Mouse (Mus musculus) left cerebral cortex, postnatal 14 days (tissue): ENCODE data around the gene Gm12184. TPM values are rescaled to one million over a fixed set of nuclear protein-coding genes. Genes with fewer than 3 reads are reported as not detected.
A peak's percentile ranks its signal among the peaks of the same experiment; 100 is the strongest.
"Not testable (repeated sequence)": the region's sequence is repeated elsewhere in the genome, so short reads cannot be mapped to it uniquely, and the experiment has no call there.

Experiments
- DNase-seq, 2 experiments: peaks; one replicate each; pipeline ENCODE4 v3.0.0; 2021 to 2022; ENCODE audit warnings: low spot score in 2 of 2, mixed read lengths in 1 of 2
- intact Hi-C: fragments of 180-260 bp; cut with DNase I; formaldehyde crosslinking; loops from one replicate; pipeline ENCODE4 v1.15.1; 2025
- long read RNA-seq, 2 experiments: library from polyadenylated mRNA; stranded (forward); transcript quantifications; one replicate each; pipeline ENCODE4 v2.0.0; 2021
- total RNA-seq, 2 experiments: library from RNA; stranded (reverse); gene quantifications; 2 replicates each; pipeline ENCODE4 v1.2.3; 2021

Gene Gm12184
- 1 to 10 TPM; 1.2 to 1.6 TPM for total RNA-seq
- long read RNA-seq, experiment 1, partial matches to known transcripts, result 0 of 1 reads
- long read RNA-seq, experiment 1, other reads (novel, unspliced or antisense), result 0 of 1 reads
- long read RNA-seq, experiment 2, partial matches to known transcripts, result 0 of 1 reads
- long read RNA-seq, experiment 2, other reads (novel, unspliced or antisense), result 0 of 1 reads

- intact Hi-C loops, DNase-seq: not testable (repeated sequence)
Observed at GRCm38 (mm10) chr11:48825979-48826751, at the start of gene Gm12184, which contains the start of gene Trim7. Gm12184 (minus strand) TSS chr11:48826655. Trim7 (plus strand) TSS chr11:48826140.

GRCm38 (mm10) chr11:48875343-48875837, 48.9 kb upstream of the Gm12184 start:
- DNase-seq, intact Hi-C loops: not testable (repeated sequence)

GRCm38 (mm10) chr11:48874465-48874864, 48.0 kb upstream of the Gm12184 start:
- intact Hi-C loops, result loop anchor here (1.0 kb wide), 1 partner anchor 229 kb away; no protein-coding TSS in a partner anchor
- DNase-seq, result peak; percentile 71 to 75

GRCm38 (mm10) chr11:48873591-48874290, 47.3 kb upstream of the Gm12184 start:
- intact Hi-C loops, result loop anchor here (1.0 kb wide), 1 partner anchor 230 kb away; no protein-coding TSS in a partner anchor
- DNase-seq, result no peak

- no peak for DNase-seq
Observed at GRCm38 (mm10) chr11:48872695-48873300, 46.3 kb upstream of the Gm12184 start.

GRCm38 (mm10) chr11:48871817-48872541, 45.5 kb upstream of the Gm12184 start:
- intact Hi-C loops, result no loop called here
- DNase-seq, result peak in 1 of 2 experiments; percentile 42

More at GRCm38 (mm10) chr11:48872695-48873300, 46.3 kb upstream of the Gm12184 start:
- intact Hi-C loops, result no loop called here

GRCm38 (mm10) chr11:48871201-48871772, 44.8 kb upstream of the Gm12184 start, which contains the start of gene Irgm1:
Irgm1 (minus strand) TSS chr11:48871683.
- peak in 1 of 2 experiments; percentile 28 for DNase-seq
- intact Hi-C loops, result no loop called here

GRCm38 (mm10) chr11:48870781-48871180, 44.3 kb upstream of the Gm12184 start:
- no peak for DNase-seq
- intact Hi-C loops, result no loop called here

- intact Hi-C loops, result no loop called here
Observed at GRCm38 (mm10) chr11:48869380-48870110, 43.1 kb upstream of the Gm12184 start.

GRCm38 (mm10) chr11:48866481-48866880, 40.0 kb upstream of the Gm12184 start:
- DNase-seq, result no peak
- intact Hi-C loops, result no loop called here

More at GRCm38 (mm10) chr11:48869380-48870110, 43.1 kb upstream of the Gm12184 start:
- DNase-seq, result no peak

GRCm38 (mm10) chr11:48863808-48864207, 37.4 kb upstream of the Gm12184 start:
- intact Hi-C loops, result loop anchor here (5.0 kb wide), 1 partner anchor 408 kb away; no protein-coding TSS in a partner anchor
- DNase-seq, result no peak

- DNase-seq, result no peak
- intact Hi-C loops, result loop anchor here (5.0 kb wide), 1 partner anchor 409 kb away; no protein-coding TSS in a partner anchor
Observed at GRCm38 (mm10) chr11:48862784-48863319, 36.4 kb upstream of the Gm12184 start.

- intact Hi-C loops, result loop anchor here (2.0 to 10.0 kb wide), 2 partner anchors 68 to 386 kb away; partner anchors contain the start of gene Mgat1
- peak; percentile 76 to 79 for DNase-seq
Observed at GRCm38 (mm10) chr11:48859014-48859413, 32.6 kb upstream of the Gm12184 start.

GRCm38 (mm10) chr11:48853474-48854180, 27.2 kb upstream of the Gm12184 start:
- peak; percentile 89 to 96 for DNase-seq
- intact Hi-C loops, result loop anchor here (10.0 kb wide), 1 partner anchor 391 kb away; the partner anchor contains the start of gene Mgat1

- intact Hi-C loops, result loop anchor here (10.0 kb wide), 1 partner anchor 392 kb away; the partner anchor contains the start of gene Mgat1
- DNase-seq, result no peak
Observed at GRCm38 (mm10) chr11:48852624-48853473, 26.4 kb upstream of the Gm12184 start.
